Mouse (Mus musculus) MEL (cell line): ENCODE measurements around the gene Rgs4.

Experiments used
- EP300 ChIP-seq, 2 experiments: IDR thresholded peaks; 2 replicates each; pipeline ENCODE4 v1.6.1; 2011; ENCODE audit warnings: improper control_type of control experiment in 2 of 2, low read length in 2 of 2, low read depth in 1 of 2, mild to moderate bottlenecking in 1 of 2
- GATA1 ChIP-seq: IDR thresholded peaks from 2 replicates; pipeline ENCODE4 v1.6.1; 2011; ENCODE audit warnings: low read depth, low read length, improper control_type of control experiment
- POLR2AphosphoS2 ChIP-seq: IDR thresholded peaks from 2 replicates; pipeline ENCODE4 v1.6.1; 2011; ENCODE audit warnings: low read length, improper control_type of control experiment
- SIN3A ChIP-seq: IDR thresholded peaks from 2 replicates; pipeline ENCODE4 v1.6.1; 2012; ENCODE audit warnings: low read length, improper control_type of control experiment, inconsistent platforms
- ZKSCAN1 ChIP-seq: IDR thresholded peaks from 2 replicates; pipeline ENCODE4 v1.6.1; 2012; ENCODE audit warnings: low read depth, mild to moderate bottlenecking, inconsistent platforms, low read length, improper control_type of control experiment, moderate library complexity
- ZMIZ1 ChIP-seq: IDR thresholded peaks from 2 replicates; pipeline ENCODE4 v1.6.1; 2012; ENCODE audit warnings: low read depth, mild to moderate bottlenecking, inconsistent platforms, low read length, improper control_type of control experiment, moderate library complexity

DNA sequence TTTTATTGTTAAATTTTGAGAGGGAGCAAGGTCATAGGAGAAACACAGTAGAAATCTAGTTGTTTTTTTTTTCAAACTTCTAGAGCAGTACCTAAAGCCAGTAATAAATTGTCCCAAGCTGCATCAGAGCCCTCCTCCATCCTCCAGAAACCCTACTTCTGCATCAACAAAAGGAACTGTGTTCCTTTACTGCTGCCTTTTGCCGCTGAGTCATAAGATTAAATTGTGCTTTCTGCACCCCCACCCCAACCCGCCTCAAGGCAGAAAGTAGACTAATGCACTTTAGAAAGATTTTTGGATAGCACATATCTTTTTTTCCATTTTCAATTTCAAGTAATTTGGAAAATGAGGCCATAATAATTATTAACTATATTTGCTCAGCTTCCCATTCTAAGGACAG lies 15.1 kb upstream of the Rgs4 start:
- no peak for TF ChIP-seq EP300 (IDR thresholded peaks at IDR 0.05; ENCODE audit: low read depth in 1 of 2, low read length in 2 of 2)
- no peak for TF ChIP-seq GATA1
- no peak for TF ChIP-seq POLR2AphosphoS2
- TF ChIP-seq ZKSCAN1 = no peak
- no peak for TF ChIP-seq SIN3A
- no peak for TF ChIP-seq ZMIZ1
